Mouse (Mus musculus) MEL (cell line): ENCODE results near the gene Tmed1. TPM values are rescaled to one million over a fixed set of nuclear protein-coding genes. Genes with fewer than 3 reads are reported as not detected.
A peak's percentile ranks its signal among the peaks of the same experiment; 100 is the strongest.

ENCODE experiments used
- DNase-seq: peaks from one replicate; pipeline ENCODE4 v3.0.0; 2011; ENCODE audit warnings: low read depth, low spot score
- H3K27ac ChIP-seq: 2 replicates; pipeline ENCODE4 v1.5.1; 2012; ENCODE audit warnings: low read depth, mild to moderate bottlenecking, control low read depth, low read length, moderate library complexity; ENCODE audit not compliant: control insufficient read depth
- H3K27me3 ChIP-seq, 2 experiments: fragments of 150-350 bp in 1 of 2; sonication (generic) in 1 of 2; 2 replicates each; pipeline ENCODE4 v1.6.1; 2012; ENCODE audit warnings: low read length in 2 of 2, mild to moderate bottlenecking in 2 of 2, improper control_type of control experiment in 1 of 2, moderate library complexity in 1 of 2; ENCODE audit not compliant: insufficient read depth in 2 of 2, control insufficient read depth in 1 of 2
- H3K36me3 ChIP-seq, 2 experiments: 2 replicates each; pipeline ENCODE4 v1.6.1; 2012 to 2014; ENCODE audit warnings: low read length in 2 of 2, improper control_type of control experiment in 1 of 2, inconsistent platforms in 1 of 2, mild to moderate bottlenecking in 1 of 2; ENCODE audit not compliant: insufficient read depth in 2 of 2, control insufficient read depth in 1 of 2
- H3K4me1 ChIP-seq, 2 experiments: fragments of 150-350 bp in 1 of 2; sonication (generic) in 1 of 2; 2 replicates each; pipeline ENCODE4 v1.6.1; 2012; ENCODE audit warnings: low read length in 2 of 2, improper control_type of control experiment in 1 of 2, mild to moderate bottlenecking in 1 of 2; ENCODE audit not compliant: insufficient read depth in 2 of 2, control insufficient read depth in 1 of 2
- H3K4me3 ChIP-seq, 2 experiments: fragments of 150-350 bp in 1 of 2; sonication (generic) in 1 of 2; 2 replicates each; pipeline ENCODE4 v1.5.1; 2012; ENCODE audit warnings: low read depth in 2 of 2, low read length in 2 of 2, mild to moderate bottlenecking in 2 of 2, moderate library complexity in 2 of 2, control low read depth in 1 of 2, improper control_type of control experiment in 1 of 2; ENCODE audit not compliant: control insufficient read depth in 1 of 2, insufficient read depth in 1 of 2
- H3K79me2 ChIP-seq: 2 replicates; pipeline ENCODE4 v1.6.1; 2012; ENCODE audit warnings: mild to moderate bottlenecking, low read length, moderate library complexity; ENCODE audit not compliant: control insufficient read depth, poor library complexity, insufficient read depth
- H3K9ac ChIP-seq: 2 replicates; pipeline ENCODE4 v1.6.1; 2012; ENCODE audit warnings: low read depth, mild to moderate bottlenecking, control low read depth, low read length, moderate library complexity; ENCODE audit not compliant: control insufficient read depth, poor library complexity, severe bottlenecking
- H3K9me3 ChIP-seq: fragments of 150-350 bp; sonication (generic); replicated peaks from 2 replicates; pipeline ENCODE4 v1.6.1; 2012; ENCODE audit warnings: mild to moderate bottlenecking, low read length, improper control_type of control experiment, moderate library complexity; ENCODE audit not compliant: insufficient read depth
- BHLHE40 ChIP-seq: IDR thresholded peaks from 2 replicates; pipeline ENCODE4 v1.6.1; 2012; ENCODE audit warnings: low read depth, mild to moderate bottlenecking, inconsistent platforms, low read length, improper control_type of control experiment, borderline replicate concordance
- CHD1 ChIP-seq: IDR thresholded peaks from 2 replicates; pipeline ENCODE4 v1.6.1; 2012; ENCODE audit warnings: low read depth, mild to moderate bottlenecking, inconsistent platforms, low read length, improper control_type of control experiment
- E2F4 ChIP-seq: IDR thresholded peaks from 2 replicates; pipeline ENCODE4 v1.6.1; 2011; ENCODE audit warnings: low read depth, low read length, improper control_type of control experiment, borderline replicate concordance
- ELF1 ChIP-seq: IDR thresholded peaks from 2 replicates; pipeline ENCODE4 v1.6.1; 2014; ENCODE audit warnings: low read depth, mild to moderate bottlenecking, inconsistent platforms, low read length, improper control_type of control experiment, moderate library complexity
- EP300 ChIP-seq, 2 experiments: IDR thresholded peaks; 2 replicates each; pipeline ENCODE4 v1.6.1; 2011; ENCODE audit warnings: improper control_type of control experiment in 2 of 2, low read length in 2 of 2, low read depth in 1 of 2, mild to moderate bottlenecking in 1 of 2
- ETS1 ChIP-seq: IDR thresholded peaks from 2 replicates; pipeline ENCODE4 v1.6.1; 2012; ENCODE audit warnings: low read depth, mild to moderate bottlenecking, inconsistent platforms, low read length, improper control_type of control experiment, moderate library complexity
- HCFC1 ChIP-seq: IDR thresholded peaks from 2 replicates; pipeline ENCODE4 v1.6.1; 2012; ENCODE audit warnings: low read depth, mild to moderate bottlenecking, inconsistent platforms, low read length, improper control_type of control experiment, moderate library complexity
- MAX ChIP-seq: IDR thresholded peaks from 2 replicates; pipeline ENCODE4 v1.6.1; 2011; ENCODE audit warnings: low read length, improper control_type of control experiment
- MAZ ChIP-seq: IDR thresholded peaks from 2 replicates; pipeline ENCODE4 v1.6.1; 2012; ENCODE audit warnings: low read depth, mild to moderate bottlenecking, inconsistent platforms, low read length, improper control_type of control experiment
- MXI1 ChIP-seq: IDR thresholded peaks from 2 replicates; pipeline ENCODE4 v1.6.1; 2011; ENCODE audit warnings: mild to moderate bottlenecking, low read depth, low read length, improper control_type of control experiment
- MYB ChIP-seq: IDR thresholded peaks from 2 replicates; pipeline ENCODE4 v1.6.1; 2011; ENCODE audit warnings: mild to moderate bottlenecking, low read depth, low read length, improper control_type of control experiment
- NRF1 ChIP-seq: IDR thresholded peaks from 2 replicates; pipeline ENCODE4 v1.6.1; 2014; ENCODE audit warnings: low read depth, mild to moderate bottlenecking, inconsistent platforms, low read length, improper control_type of control experiment, moderate library complexity; ENCODE audit not compliant: poor library complexity, insufficient read depth, severe bottlenecking
- POLR2AphosphoS5 ChIP-seq: IDR thresholded peaks from 2 replicates; pipeline ENCODE4 v1.6.1; 2012; ENCODE audit warnings: low read depth, borderline replicate concordance, mild to moderate bottlenecking, inconsistent platforms, low read length, moderate library complexity, mixed read lengths
- RCOR1 ChIP-seq: IDR thresholded peaks from 2 replicates; pipeline ENCODE4 v1.6.1; 2012; ENCODE audit warnings: low read depth, mild to moderate bottlenecking, inconsistent platforms, low read length, improper control_type of control experiment
- SIN3A ChIP-seq: IDR thresholded peaks from 2 replicates; pipeline ENCODE4 v1.6.1; 2012; ENCODE audit warnings: low read length, improper control_type of control experiment, inconsistent platforms
- SMC3 ChIP-seq: IDR thresholded peaks from 2 replicates; pipeline ENCODE4 v1.6.1; 2011; ENCODE audit warnings: low read depth, low read length, improper control_type of control experiment
- TAL1 ChIP-seq: IDR thresholded peaks from 2 replicates; pipeline ENCODE4 v1.6.1; 2012; ENCODE audit warnings: mild to moderate bottlenecking, inconsistent platforms, low read length, moderate library complexity, mixed read lengths
- USF1 ChIP-seq: IDR thresholded peaks from 2 replicates; pipeline ENCODE4 v1.6.1; 2014; ENCODE audit warnings: low read depth, mild to moderate bottlenecking, inconsistent platforms, low read length, improper control_type of control experiment, moderate library complexity
- ZC3H11A ChIP-seq: IDR thresholded peaks from 2 replicates; pipeline ENCODE4 v1.6.1; 2012; ENCODE audit warnings: low read depth, mild to moderate bottlenecking, inconsistent platforms, low read length, improper control_type of control experiment
- ZMIZ1 ChIP-seq: IDR thresholded peaks from 2 replicates; pipeline ENCODE4 v1.6.1; 2012; ENCODE audit warnings: low read depth, mild to moderate bottlenecking, inconsistent platforms, low read length, improper control_type of control experiment, moderate library complexity
- polyA plus RNA-seq, 2 experiments: library from polyadenylated mRNA; stranded (reverse) in 1 of 2; unstranded in 1 of 2; fragments of >175 nt in 1 of 2; fragments of >200 nt in 1 of 2; gene quantifications; 2 replicates each; pipeline versions ENCODE4 v1.2.1 to v1.2.4; 2012; ENCODE audit warnings: low replicate concordance in 2 of 2, low read depth in 1 of 2; ENCODE audit not compliant: insufficient read length in 2 of 2, insufficient read depth in 1 of 2, missing spikeins in 1 of 2
- total RNA-seq: library from RNA; depleted of rRNA; stranded (reverse); fragments of 300-350 nt; gene quantifications from 2 replicates; pipeline ENCODE4 v1.2.3, GENCODE M21; 2012

Tmed1 gene
- total and polyA plus RNA-seq, 3 experiments = 89.4 to 146 TPM; not detected in 1

GRCm38 (mm10) chr9:21525937-21526633, 16.0 kb upstream of the Tmed1 start, which contains the start of gene AB124611 (continued):
- TF ChIP-seq SMC3 = 0 out of 2 replicates have a peak, but pooled peaks have one; percentile 3
- TF ChIP-seq ZC3H11A = no peak
- TF ChIP-seq TAL1 = peak; percentile 2; the same call in 1 of the 2 replicates
- no peak for TF ChIP-seq POLR2AphosphoS5
- TF ChIP-seq ZMIZ1 = no peak
- TF ChIP-seq NRF1 = no peak

DNA sequence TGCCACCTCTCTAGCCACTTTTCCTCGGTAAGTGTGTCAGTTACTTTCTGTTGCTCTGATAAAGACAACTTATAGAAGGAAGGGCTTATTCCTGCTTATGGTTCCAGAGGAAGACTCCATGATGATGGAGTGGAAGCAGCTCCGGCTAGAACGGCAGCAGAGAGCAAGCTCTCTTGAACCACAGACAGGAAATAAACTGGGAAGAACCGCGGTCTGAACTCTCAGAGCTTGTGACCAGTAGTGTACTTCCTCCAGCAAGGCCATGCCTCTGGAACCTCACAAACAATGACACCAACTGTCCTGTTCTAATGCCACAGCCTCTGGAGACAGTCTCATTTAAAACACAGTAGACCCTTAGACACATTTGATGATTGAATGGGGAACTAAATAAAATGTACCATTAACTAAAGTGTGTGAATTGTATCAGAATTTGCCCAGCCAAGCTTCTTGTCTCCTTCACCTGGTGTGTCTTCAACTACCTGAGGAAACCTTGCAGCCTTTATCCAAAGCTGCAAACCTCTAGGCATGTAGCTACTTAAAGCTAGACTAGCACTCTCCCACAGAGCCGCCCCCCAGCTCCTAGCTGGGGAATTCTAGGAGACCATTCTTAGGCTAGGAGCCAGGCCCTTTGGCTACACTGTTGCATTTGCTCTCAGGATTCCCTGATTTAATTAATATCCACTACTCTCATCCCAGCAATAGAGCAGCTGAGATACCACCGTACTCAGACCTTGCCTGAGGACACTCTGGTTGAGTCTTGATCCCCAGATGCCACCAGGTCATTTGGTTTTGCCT, 15.3 kb upstream of the Tmed1 start:
- TF ChIP-seq MXI1 = peak; percentile 48; the same call in 1 of the 2 replicates
- 0 out of 2 replicates have a peak, but pooled peaks have one; percentile 5 for TF ChIP-seq MYB
- TF ChIP-seq MAZ = no peak
- no peak for TF ChIP-seq RCOR1
- TF ChIP-seq SIN3A = 0 out of 2 replicates have a peak, but pooled peaks have one; percentile 27
- TF ChIP-seq CHD1 = 0 out of 2 replicates have a peak, but pooled peaks have one; percentile 73
- TF ChIP-seq EP300 (IDR thresholded peaks at IDR 0.05; ENCODE audit: low read depth in 1 of 2, low read length in 2 of 2) = 0 out of 4 replicates have a peak, but pooled peaks of 1 of the 2 experiments have one; percentile 49
- TF ChIP-seq MAX = peak; percentile 45; the same call in 1 of the 2 replicates
- TF ChIP-seq ELF1 = peak; percentile 25; the same call in 1 of the 2 replicates
- TF ChIP-seq E2F4 = no peak
- no peak for TF ChIP-seq BHLHE40
- peak; percentile 5; the same call in 1 of the 2 replicates for TF ChIP-seq ETS1
- TF ChIP-seq USF1 = 0 out of 2 replicates have a peak, but pooled peaks have one; percentile 7
- TF ChIP-seq ZMIZ1 = peak; percentile 46; the same call in 1 of the 2 replicates
- TF ChIP-seq HCFC1 = 0 out of 2 replicates have a peak, but pooled peaks have one; percentile 14
- peak overlapping the region; percentile 50 to 62 for H3K4me3 ChIP-seq
- peaks cover 12 to 39% of the 10 kb centered on the region in 2 experiments for H3K4me1 ChIP-seq

More for the DNA sequence above, 15.3 kb upstream of the Tmed1 start:
- peak overlapping the region; percentile 45 for H3K27ac ChIP-seq
- DNase-seq = peak; percentile 65
- H3K9ac ChIP-seq = peak overlapping the region; percentile 53
- H3K9me3 ChIP-seq = no peaks in the 10 kb centered on the region
- no peaks in the 10 kb centered on the region for H3K27me3 ChIP-seq
- H3K36me3 ChIP-seq = peaks cover 0 to 30% of the 10 kb centered on the region in 2 experiments; a peak in 2 of 4 replicates
- no peaks in the 10 kb centered on the region; the same call in 1 of the 2 replicates for H3K79me2 ChIP-seq
